Mouse (Mus musculus) telencephalon, adult 2 months (tissue): Measurements from ENCODE around the gene Ccnt2.

ENCODE experiments used
- DNase-seq: peaks from one replicate; pipeline ENCODE4 v3.0.0-alpha.2; 2011; ENCODE audit warnings: low read depth, low spot score

Gene Ccnt2

DNA sequence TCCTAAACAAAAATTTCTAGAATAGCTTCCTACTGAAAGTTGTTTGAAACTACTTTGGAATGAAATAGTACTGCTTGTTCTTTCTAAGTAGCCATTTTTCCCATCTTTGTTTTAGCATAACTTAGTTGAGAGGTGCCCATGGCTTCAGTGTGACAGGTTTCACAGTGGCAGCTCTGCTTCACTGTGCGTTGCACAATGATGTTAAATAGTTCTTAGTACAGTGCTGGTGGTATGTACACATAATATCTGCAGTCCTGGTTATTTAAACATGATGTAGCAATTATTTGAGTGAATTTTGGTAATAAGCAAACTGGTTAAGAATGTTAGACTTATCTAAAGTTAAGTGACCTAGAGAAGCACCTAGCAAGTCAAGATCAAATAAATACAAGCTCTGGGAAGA, 19.5 kb downstream of the Ccnt2 start:
- DNase-seq: no peak

DNA sequence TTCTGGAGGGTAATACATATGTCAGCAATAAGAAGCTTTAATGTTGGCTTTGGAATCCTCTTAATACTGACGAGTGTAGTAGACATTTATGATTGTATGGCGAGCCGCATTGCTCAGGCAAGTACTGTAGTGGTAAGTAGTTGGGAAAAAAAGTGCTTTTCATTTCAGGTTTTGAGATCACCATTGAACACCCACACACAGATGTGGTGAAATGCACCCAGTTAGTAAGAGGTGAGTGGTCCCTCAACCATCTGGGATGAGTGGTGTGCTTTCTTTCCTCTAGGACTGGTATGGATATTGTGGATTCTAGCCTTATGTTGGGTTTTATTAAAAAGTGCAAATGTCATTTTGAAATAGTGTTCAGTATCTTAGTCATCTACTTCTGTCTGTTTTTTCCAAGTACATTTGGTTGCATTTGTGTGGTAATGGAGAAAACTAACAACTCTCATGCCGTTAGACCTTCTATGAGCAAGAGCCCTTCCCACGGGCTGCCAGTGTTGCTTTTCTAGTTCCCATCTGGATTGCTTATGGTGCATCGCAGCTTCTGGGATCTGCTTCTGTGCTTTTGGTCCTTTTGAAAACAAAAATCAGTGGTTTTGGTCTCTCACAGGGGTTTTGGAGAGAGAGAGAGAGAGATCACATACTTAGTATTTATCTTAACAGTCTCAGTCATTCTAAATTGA, 21.3 kb downstream of the Ccnt2 start:
- DNase-seq: peak; percentile 38

DNA sequence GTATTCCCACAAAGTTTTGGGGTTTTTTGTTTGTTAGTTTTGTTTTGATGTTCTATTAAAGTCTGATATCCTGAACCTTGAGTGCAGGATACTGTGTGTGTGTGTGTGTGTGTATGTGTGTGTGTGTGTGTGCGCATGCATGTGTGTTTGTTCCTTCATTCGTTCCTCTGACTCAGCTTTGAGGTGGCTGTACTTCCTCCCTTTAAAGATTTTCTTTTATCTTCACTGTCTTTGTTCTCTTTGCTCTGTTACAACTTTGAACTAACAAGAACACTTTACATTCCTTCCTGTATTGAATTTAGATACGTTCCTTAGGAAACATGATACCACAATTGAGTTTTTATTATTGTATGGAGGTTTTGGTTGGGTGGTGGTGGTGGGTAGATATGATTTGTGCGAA, 22.4 kb downstream of the Ccnt2 start:
- DNase-seq: no peak

DNA sequence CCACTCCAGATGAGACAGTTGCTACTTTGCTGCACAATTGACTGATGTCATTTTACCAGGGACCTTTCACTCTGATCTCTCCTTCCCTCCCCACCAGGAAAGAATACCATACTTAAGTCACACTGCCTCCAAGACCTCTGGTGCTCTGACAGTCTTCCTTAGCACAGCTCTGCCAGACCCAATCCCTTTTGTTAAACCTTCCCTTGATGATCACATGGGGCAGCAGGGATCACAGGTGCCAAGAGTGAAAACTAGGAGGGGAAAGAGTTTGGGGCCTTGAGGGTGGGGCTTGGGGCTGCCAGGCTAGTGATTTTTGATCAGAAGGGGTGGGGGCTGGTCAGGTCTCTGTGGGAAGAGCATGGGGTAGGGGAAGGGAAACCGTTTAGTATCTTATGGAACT, 22.8 kb downstream of the Ccnt2 start:
- no peak for DNase-seq

DNA sequence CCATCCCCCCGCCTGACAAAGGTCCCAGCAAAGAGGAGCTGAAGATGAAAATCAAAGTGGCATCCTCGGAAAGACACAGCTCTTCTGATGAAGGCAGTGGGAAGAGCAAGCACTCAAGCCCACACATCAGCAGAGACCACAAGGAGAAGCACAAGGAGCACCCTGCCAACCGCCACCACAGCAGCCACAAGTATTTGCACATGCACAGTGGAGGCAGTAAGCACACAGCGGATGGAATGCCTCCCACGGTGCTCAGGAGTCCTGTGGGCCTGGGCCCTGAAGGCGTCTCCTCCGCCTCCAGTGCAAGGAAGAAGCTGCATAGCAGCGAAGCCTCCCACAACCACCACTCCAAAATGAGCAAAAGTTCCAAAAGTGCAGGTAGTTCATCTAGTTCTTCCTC, 29.0 kb downstream of the Ccnt2 start:
- DNase-seq: peak; percentile 28

DNA sequence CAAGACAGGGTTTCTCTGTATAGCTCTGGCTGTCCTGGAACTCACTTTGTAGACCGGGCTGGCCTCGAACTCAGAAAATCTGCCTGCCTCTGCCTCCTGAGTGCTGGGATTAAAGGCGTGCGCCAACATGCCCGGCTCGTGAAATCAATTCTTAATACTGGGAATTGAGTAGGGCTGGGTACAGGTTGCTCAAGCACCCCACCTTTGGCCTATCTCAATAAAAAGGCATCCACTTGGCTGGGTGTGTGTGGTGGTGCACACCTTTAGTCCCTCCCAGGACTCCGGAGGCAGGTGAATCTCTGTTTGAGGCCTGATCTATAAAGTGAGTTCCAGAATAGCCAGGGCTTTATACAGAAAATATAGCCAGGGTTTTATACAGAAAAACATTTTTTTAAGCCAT, 34.7 kb downstream of the Ccnt2 start:
- DNase-seq: no peak

DNA sequence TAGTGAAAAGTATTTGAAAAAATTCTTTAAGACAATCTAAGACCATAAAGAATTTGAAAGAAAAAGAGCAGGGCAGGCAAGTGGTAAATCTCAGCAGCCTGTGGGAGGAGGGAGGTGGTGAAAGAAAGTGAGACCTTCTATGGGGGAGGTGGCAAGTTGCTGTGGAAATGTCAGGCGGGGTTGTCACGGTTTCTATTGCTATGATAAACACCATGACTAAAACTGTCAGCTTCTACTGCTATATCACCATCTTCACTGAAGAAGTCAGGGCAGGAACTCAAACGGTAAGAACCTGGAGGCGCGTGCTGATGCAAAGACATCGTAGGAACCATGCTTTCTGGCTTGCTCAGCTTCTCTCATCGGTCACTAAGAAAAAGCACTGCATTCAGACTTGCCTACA, 39.0 kb downstream of the Ccnt2 start:
- DNase-seq: peak; percentile 55

DNA sequence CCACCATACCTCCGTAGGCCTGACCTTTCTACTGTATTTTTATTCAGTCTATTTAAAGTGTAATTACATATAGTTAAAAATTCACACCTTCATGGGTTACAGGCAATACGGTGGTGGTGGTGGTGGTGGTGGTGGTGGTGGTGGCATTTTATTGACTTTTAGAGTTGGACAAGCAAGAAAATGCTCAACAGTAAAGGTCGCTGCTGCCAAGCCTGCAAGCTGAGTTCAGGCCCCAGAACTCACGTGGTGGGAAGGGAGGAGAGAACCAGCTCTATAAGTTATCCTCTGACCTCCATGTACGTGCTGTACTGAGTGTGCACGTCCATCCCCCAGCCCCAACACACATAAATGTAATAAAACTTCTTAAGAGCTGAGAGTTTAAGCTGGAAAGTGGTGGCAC, 42.4 kb downstream of the Ccnt2 start:
- no peak for DNase-seq

DNA sequence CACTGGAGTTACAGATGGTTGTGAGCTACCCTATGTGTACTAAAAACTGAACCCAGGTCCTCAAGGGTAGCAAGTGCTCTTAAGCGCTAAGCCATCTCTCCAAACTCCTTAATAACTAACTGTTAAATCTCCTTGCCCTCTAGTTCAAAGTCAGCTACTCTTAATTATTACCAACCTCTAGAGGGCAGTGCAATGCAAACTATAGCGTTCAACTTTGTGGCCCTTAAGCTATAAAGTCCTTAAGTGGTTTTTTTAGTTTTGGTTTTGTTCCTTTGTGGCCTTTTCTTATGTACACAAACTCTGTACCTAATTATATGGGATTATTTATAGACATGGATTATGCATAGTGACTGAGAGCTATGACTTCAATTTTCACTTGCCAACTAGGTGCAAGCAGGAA, 53.4 kb downstream of the Ccnt2 start:
- DNase-seq: peak; percentile 56

DNA sequence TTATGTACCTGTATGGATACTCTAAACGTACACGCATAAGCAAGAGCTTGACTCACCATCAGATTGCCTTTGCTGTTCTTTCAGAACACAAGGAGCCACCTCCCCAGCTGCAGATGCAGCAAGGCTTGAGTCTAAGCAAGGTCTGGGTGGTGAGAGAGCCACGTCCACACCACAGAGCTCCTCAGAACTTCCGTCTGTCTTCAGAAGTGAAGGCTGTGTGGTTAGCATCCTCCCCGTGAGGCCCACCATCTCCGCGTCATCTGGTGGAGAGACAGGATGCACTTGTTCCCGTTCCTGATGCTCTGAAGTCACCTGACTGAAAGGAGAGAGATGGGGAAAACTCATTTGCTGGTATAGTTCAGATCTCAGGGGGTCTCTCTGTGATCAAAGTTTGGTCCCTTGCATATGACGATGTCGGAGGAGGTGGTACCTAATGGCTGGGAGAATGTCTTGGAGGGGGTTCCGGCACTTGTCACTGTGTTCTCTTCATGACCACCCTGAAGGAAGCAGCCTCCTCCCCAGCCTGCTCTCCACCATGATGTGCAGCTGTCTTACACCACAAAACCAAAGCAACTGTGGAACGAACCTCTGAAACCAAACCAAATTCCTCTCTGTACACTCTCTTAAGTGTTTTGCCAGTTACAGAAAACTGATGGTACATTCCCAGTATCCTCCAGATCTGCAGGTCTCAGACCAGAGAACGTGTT, 56.4 kb downstream of the Ccnt2 start:
- DNase-seq: no peak

DNA sequence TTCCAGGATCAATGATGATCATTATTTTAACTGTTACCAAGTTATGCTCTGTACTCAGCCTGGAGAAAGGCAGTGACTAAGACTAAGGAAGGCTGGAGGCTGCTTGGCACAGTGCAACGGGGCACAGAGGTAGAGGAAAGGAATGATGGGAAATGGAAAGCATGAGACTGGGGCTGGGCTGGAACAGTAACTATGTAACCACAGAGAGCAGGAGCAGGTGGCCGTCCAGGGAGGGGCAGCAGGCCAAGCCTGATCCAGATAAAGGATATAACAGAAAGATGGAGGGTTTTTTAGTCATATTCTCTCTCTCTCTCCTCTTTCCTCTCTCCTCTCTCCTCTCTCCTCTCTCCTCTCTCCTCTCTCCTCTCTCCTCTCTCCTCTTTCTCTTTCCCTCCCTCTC, 59.8 kb downstream of the Ccnt2 start:
- no peak for DNase-seq

DNA sequence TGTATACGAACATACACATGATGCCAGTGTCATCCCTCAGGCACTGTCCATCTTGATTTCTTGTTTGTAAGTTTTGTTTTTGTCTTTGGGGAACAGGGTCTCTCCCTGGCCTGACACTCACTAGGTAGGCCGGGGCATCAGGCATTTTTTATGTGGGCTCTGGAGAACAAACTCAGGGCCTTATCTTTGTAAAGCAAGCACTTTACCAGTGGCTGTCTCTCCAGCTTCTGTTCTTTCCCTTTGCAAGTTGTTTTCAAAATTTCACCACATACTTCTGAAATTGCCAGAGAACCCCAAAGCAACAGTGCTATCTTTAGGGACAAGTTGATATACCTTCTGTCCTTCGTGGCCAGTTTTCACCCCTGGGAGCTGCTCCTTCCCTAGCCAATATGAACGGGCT, 60.2 kb downstream of the Ccnt2 start:
- DNase-seq: no peak

DNA sequence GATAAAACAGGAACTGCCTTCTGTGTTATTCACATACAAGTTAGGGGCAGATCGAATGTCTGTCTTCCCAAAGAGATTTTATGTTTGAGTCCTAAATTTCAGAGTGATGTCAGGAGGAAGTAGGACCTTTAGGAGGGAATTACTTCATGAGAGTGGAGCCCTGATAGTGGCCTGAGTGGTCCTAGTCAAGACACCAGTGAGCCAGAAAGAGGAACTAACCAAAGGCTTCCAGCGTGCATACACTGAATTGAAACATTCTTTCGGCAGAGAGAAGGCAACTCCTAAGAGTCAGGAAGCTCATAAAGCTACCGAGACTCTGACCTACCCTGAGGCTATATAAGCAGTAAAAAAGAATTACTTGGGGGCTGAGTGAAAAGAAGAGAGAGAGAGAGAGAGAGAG, 62.7 kb downstream of the Ccnt2 start:
- DNase-seq: no peak

DNA sequence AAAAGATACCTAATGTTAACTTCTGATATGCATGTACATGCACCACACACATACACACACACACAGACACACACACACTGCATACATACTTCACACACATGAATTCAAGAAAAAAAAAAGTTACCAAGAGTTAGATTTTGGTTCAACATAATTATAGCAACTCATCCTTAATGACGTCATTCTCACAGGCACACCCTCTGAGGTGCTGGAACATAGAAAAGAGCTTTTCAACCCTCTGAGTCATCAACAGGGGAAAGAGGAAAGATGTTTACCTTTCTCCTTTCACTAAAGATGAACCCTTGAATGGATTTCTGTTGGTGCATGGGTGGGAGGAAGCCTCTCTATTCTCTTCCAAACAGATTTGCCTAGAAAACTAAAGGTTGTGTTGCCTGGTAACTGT, 64.6 kb downstream of the Ccnt2 start:
- DNase-seq: no peak

DNA sequence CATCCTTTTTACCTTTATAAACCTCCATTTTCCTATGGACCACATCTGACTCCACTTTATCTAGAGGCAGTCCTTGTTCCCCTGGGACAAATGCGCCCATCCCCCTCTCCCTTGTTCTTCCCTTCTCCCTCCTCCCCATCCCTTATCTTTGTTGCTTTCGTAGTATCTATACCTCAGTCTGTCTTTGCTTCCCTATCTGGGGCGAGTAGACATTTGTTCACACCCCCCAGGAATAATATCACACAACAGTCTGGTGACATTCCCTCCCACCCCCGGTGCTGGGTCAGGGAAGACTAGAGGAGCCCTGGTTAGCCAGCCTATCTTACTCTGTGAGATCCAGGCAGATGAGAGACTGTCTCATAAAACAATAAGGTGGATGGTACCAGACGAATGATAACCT, 71.5 kb downstream of the Ccnt2 start:
- DNase-seq: no peak

DNA sequence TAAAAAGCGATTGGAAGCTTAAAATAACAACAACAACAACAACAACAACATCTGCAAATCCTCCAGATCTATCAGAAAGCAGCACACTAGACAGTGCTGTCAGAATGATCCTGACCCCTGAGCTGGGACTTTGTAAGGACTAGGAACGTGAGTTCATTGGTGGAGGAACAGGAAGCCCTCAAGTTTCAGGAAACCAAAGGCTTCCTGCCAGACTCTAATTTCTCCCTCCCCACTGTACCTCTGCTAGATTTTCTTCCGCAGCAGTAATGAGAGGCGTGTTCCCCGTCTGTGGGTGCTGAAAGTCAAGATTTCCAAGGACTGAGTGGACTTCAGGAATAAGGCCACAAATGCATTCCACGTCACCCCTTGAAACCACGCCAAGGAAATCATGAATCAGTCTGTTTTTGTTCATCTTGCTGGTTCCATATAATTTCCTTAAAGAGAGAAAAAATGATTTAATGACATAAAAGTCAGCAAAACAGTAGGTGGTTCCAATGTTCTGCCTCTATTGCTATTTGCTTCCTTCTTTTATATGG, 76.2 kb downstream of the Ccnt2 start:
- no peak for DNase-seq

DNA sequence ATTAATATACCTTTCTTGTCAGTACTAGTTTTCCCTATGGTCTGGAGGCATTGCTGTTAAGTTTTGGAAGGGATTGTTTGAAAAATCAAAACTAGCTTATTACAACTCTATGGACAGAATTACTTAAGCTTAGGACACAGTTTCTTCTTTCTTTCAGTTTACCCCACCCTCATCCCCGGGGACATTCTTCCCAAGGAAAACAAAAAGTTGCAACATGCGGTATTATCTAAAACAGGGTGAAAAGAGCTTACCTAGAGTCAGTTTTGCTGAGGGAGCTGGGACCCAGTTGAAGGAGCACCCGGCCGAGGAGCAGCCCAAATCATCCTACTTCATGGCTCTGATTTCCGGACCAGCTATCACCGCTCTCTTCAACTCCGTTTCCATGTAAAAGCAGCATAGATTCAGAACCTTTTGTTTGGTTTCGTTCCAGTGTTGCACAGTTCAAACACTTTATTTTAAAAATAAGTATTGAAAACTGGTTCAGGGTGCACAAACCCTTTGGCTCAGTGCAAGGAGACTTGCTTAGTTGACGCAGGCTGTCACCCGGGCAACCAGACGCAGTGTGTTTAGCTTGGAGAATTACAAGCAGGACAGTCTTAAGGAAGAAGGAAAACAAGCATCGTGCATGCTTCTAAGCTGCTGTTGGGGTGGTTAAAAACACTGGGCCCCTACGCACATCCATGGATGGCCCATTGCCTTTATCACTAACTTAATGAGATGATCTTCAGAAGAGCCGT, 80.7 kb downstream of the Ccnt2 start, which contains the start of gene Map3k19:
TSS of gene Map3k19 (minus strand) at position 546 of the 737 bp plus-strand sequence.
- DNase-seq: no peak
